Mouse (Mus musculus) stomach, postnatal 0 days (tissue): ENCODE measurements around the gene Sept10.
A peak's percentile ranks its signal among the peaks of the same experiment; 100 is the strongest.

Experiments used
- CTCF ChIP-seq: IDR thresholded peaks from 2 replicates; pipeline ENCODE4 v1.5.1; 2016; ENCODE audit warnings: antibody characterized with exemption, low read depth, mild to moderate bottlenecking, moderate library complexity
- EP300 ChIP-seq: optimal IDR thresholded peaks from 2 replicates; pipeline ENCODE3; 2016; ENCODE audit warnings: antibody characterized with exemption

- TF ChIP-seq CTCF (peak; percentile 58), EP300 (peak; percentile 89)
Measured at GRCm38 (mm10) chr10:59241141-59241541, 19.5 kb upstream of the Sept10 start.
